Mouse (Mus musculus) heart, adult 2 months (tissue): ENCODE data around the gene Tnfsf9.

Source experiments
- CTCF ChIP-seq: fragments of 200-600 bp; IDR thresholded peaks from 2 replicates; pipeline ENCODE4 v1.8.1; 2022; ENCODE audit warnings: antibody characterized with exemption, mild to moderate bottlenecking, moderate library complexity
- EP300 ChIP-seq: fragments of 200-500 bp; IDR thresholded peaks from 2 replicates; pipeline ENCODE4 v1.6.1; 2011; ENCODE audit warnings: low read depth, low read length, control low read depth; ENCODE audit not compliant: insufficient read depth

DNA sequence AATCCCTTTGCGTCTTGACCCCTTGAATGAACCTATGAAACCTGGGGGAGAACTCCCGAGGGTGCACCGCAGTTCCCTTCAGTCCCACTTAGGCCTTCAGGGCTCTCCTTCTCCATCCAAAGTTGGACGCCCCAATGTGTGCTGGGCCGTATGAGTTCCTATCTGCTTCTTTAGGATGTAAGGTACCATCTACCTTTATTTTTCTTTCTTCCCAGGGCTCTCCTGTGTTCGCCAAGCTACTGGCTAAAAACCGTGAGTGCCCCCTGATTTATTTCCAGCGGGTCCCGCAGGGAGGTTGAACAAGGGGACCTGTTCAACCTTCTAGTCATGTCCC, 877 bp downstream of the Tnfsf9 start:
- TF ChIP-seq CTCF (no peak), EP300 (no peak)
